Mouse (Mus musculus): ENCODE measurements at regions not wholly inside any gene's neighbourhood (a gene's known extent, or its start where the extent isn't known, plus 50 kb on each side); places are given as distances from the start of the nearest gene placed in this dataset.

- no peak for DNase-seq
These were observed 130.2 kb downstream of the Gm10283 start for GRCm38 (mm10) chr8:60372681-60373398.

GRCm38 (mm10) chr8:60348291-60348690, 154.7 kb downstream of the Gm10283 start:
- no peak for DNase-seq

- no peak for DNase-seq
These were observed 157.1 kb downstream of the Gm10283 start for GRCm38 (mm10) chr8:60345830-60346420.

GRCm38 (mm10) chr8:60315478-60315877, 187.5 kb downstream of the Gm10283 start:
- DNase-seq, result no peak

GRCm38 (mm10) chr8:60313977-60314854, 188.8 kb downstream of the Gm10283 start:
- no peak for DNase-seq

- no peak for DNase-seq
These were observed 192.9 kb downstream of the Gm10283 start for GRCm38 (mm10) chr8:60310136-60310535.

GRCm38 (mm10) chr8:60301282-60301681, 201.7 kb downstream of the Gm10283 start:
- no peak for DNase-seq

GRCm38 (mm10) chr8:60277211-60277801, 225.7 kb downstream of the Gm10283 start:
- no peak for DNase-seq

GRCm38 (mm10) chr8:60250341-60250740, 252.7 kb downstream of the Gm10283 start:
- DNase-seq, result no peak

- peak; percentile 5 for DNase-seq
These were observed 253.3 kb downstream of the Gm10283 start for GRCm38 (mm10) chr8:60249704-60250103.

GRCm38 (mm10) chr8:60247601-60248000, 255.4 kb downstream of the Gm10283 start:
- peak; percentile 9 for DNase-seq

- no peak for DNase-seq
These were observed 261.6 kb downstream of the Gm10283 start for GRCm38 (mm10) chr8:60241366-60241765.

- no peak for DNase-seq
These were observed 282.1 kb downstream of the Gm10283 start for GRCm38 (mm10) chr8:60220946-60221345.

GRCm38 (mm10) chr8:60195641-60196040, 307.4 kb downstream of the Gm10283 start:
- DNase-seq, result no peak

- DNase-seq, result no peak
These were observed 335.2 kb downstream of the Gm10283 start for GRCm38 (mm10) chr8:60167716-60168272.

Data from adrenal gland, postnatal 10 days (tissue).